Mouse (Mus musculus): ENCODE measurements around the gene Riiad1.

Riiad1 gene

GRCm38 (mm10) chr3:94463926-94464578 lies 16.1 kb downstream of the Riiad1 start:
- no peak for DNase-seq (ENCODE audit: low spot score)

- no peak for DNase-seq (ENCODE audit: low spot score)
These were observed 20.3 kb downstream of the Riiad1 start for GRCm38 (mm10) chr3:94459834-94460233.

GRCm38 (mm10) chr3:94457055-94457454 lies 23.1 kb downstream of the Riiad1 start:
- DNase-seq (ENCODE audit: low spot score) = no peak

GRCm38 (mm10) chr3:94456529-94457000 lies 23.6 kb downstream of the Riiad1 start:
- DNase-seq (ENCODE audit: low spot score) = peak; percentile 70

GRCm38 (mm10) chr3:94449377-94449776 lies 30.8 kb downstream of the Riiad1 start:
- DNase-seq (ENCODE audit: low spot score) = no peak

- no peak for DNase-seq (ENCODE audit: low spot score)
These were observed 36.6 kb downstream of the Riiad1 start, which contains the start of gene Oaz3 for GRCm38 (mm10) chr3:94443597-94443964. Gene Oaz3, minus strand, starts transcription at chr3:94443915.

- DNase-seq (ENCODE audit: low spot score) = peak; percentile 85
These were observed 37.1 kb downstream of the Riiad1 start, which contains the start of gene Mrpl9 for GRCm38 (mm10) chr3:94442951-94443596. Gene Mrpl9, plus strand, starts transcription at chr3:94443318.

- no peak for DNase-seq (ENCODE audit: low spot score)
These were observed 39.0 kb downstream of the Riiad1 start for GRCm38 (mm10) chr3:94441182-94441581.

GRCm38 (mm10) chr3:94436420-94436819 lies 43.7 kb downstream of the Riiad1 start:
- DNase-seq (ENCODE audit: low spot score) = no peak

- no peak for DNase-seq (ENCODE audit: low spot score)
These were observed 45.8 kb downstream of the Riiad1 start for GRCm38 (mm10) chr3:94434305-94434704.

- no peak for DNase-seq (ENCODE audit: low spot score)
These were observed 49.2 kb downstream of the Riiad1 start for GRCm38 (mm10) chr3:94430980-94431379.
